Mouse (Mus musculus): ENCODE measurements around the gene Cdc42ep1. TPM values are rescaled to one million over a fixed set of nuclear protein-coding genes. Genes with fewer than 3 reads are reported as not detected.

The Cdc42ep1 gene
- 1 to 10 TPM; 5.2 to 9.5 TPM for total RNA-seq (2021)
- long read RNA-seq, experiment 1, transcript Cdc42ep1-201 (3 exons, 2,560 nt) = major isoform, 8 of 9 reads
- long read RNA-seq, experiment 1, partial matches to known transcripts = 0 of 9 reads
- long read RNA-seq, experiment 1, other reads (novel, unspliced or antisense) = 1 of 9 reads
- long read RNA-seq, experiment 2, transcript Cdc42ep1-201 (3 exons, 2,560 nt) = major isoform, 7 of 8 reads
- long read RNA-seq, experiment 2, partial matches to known transcripts = 0 of 8 reads
- long read RNA-seq, experiment 2, other reads (novel, unspliced or antisense) = 1 of 8 reads

- DNase-seq (ENCODE audit: low spot score) = peak; percentile 54
Measured at GRCm38 (mm10) chr15:78842371-78843163, at the start of gene Cdc42ep1. Gene Cdc42ep1, plus strand, starts transcription at chr15:78842624.

- peak; percentile 51 for DNase-seq (ENCODE audit: low spot score)
Measured at GRCm38 (mm10) chr15:78796196-78797059, 46.0 kb upstream of the Cdc42ep1 start.

- DNase-seq (ENCODE audit: low spot score) = no peak
Measured at GRCm38 (mm10) chr15:78797060-78797329, 45.4 kb upstream of the Cdc42ep1 start.

- DNase-seq (ENCODE audit: low spot score) = no peak
Measured at GRCm38 (mm10) chr15:78799029-78799428, 43.4 kb upstream of the Cdc42ep1 start.

GRCm38 (mm10) chr15:78801571-78801970, 40.9 kb upstream of the Cdc42ep1 start:
- no peak for DNase-seq (ENCODE audit: low spot score)

GRCm38 (mm10) chr15:78801971-78802741, 40.3 kb upstream of the Cdc42ep1 start:
- DNase-seq (ENCODE audit: low spot score) = no peak

GRCm38 (mm10) chr15:78802776-78803391, 39.5 kb upstream of the Cdc42ep1 start, which contains the start of gene Card10:
Gene Card10, minus strand, starts transcription at chr15:78803042.
- peak; percentile 54 for DNase-seq (ENCODE audit: low spot score)

GRCm38 (mm10) chr15:78803499-78803900, 38.9 kb upstream of the Cdc42ep1 start:
- DNase-seq (ENCODE audit: low spot score) = no peak

GRCm38 (mm10) chr15:78804326-78804725, 38.1 kb upstream of the Cdc42ep1 start:
- DNase-seq (ENCODE audit: low spot score) = no peak

GRCm38 (mm10) chr15:78805351-78805750, 37.1 kb upstream of the Cdc42ep1 start:
- DNase-seq (ENCODE audit: low spot score) = no peak

GRCm38 (mm10) chr15:78806614-78807013, 35.8 kb upstream of the Cdc42ep1 start:
- DNase-seq (ENCODE audit: low spot score) = no peak

GRCm38 (mm10) chr15:78807141-78807540, 35.3 kb upstream of the Cdc42ep1 start:
- no peak for DNase-seq (ENCODE audit: low spot score)

GRCm38 (mm10) chr15:78808980-78809379, 33.4 kb upstream of the Cdc42ep1 start:
- no peak for DNase-seq (ENCODE audit: low spot score)

GRCm38 (mm10) chr15:78809739-78810138, 32.7 kb upstream of the Cdc42ep1 start:
- no peak for DNase-seq (ENCODE audit: low spot score)

GRCm38 (mm10) chr15:78810146-78810545, 32.3 kb upstream of the Cdc42ep1 start:
- no peak for DNase-seq (ENCODE audit: low spot score)

GRCm38 (mm10) chr15:78813603-78814002, 28.8 kb upstream of the Cdc42ep1 start:
- DNase-seq (ENCODE audit: low spot score) = no peak

GRCm38 (mm10) chr15:78815314-78816073, 26.9 kb upstream of the Cdc42ep1 start:
- no peak for DNase-seq (ENCODE audit: low spot score)

GRCm38 (mm10) chr15:78816074-78816391, 26.4 kb upstream of the Cdc42ep1 start:
- DNase-seq (ENCODE audit: low spot score) = no peak

GRCm38 (mm10) chr15:78826213-78827204, 15.9 kb upstream of the Cdc42ep1 start:
- DNase-seq (ENCODE audit: low spot score) = peak; percentile 77
